Mouse (Mus musculus) lung, embryonic 15.5 days (tissue): ENCODE measurements around the gene Ankrd33. TPM values are rescaled to one million over a fixed set of nuclear protein-coding genes. Genes with fewer than 3 reads are reported as not detected.

ENCODE experiments used
- ATAC-seq: fragments of 200-750 bp; cut with Nextera tagmentation; 2 replicates; pipeline ENCODE4 v1.8.0; 2017; ENCODE audit warnings: moderate number of reproducible peaks, borderline replicate concordance; ENCODE audit not compliant: low FRiP score, low TSS enrichment; ENCODE audit errors: extremely low read depth
- H3K27ac ChIP-seq: fragments of 300-500 bp; sonication (generic); 2 replicates; pipeline ENCODE4 v1.5.1; 2015; ENCODE audit warnings: moderate library complexity, mild to moderate bottlenecking, inconsistent platforms
- H3K27me3 ChIP-seq: fragments of 300-500 bp; sonication (generic); 2 replicates; pipeline ENCODE4 v1.6.1; 2015; ENCODE audit warnings: inconsistent platforms
- H3K36me3 ChIP-seq: fragments of 300-500 bp; sonication (generic); 2 replicates; pipeline ENCODE4 v1.6.1; 2015; ENCODE audit warnings: inconsistent platforms
- H3K4me1 ChIP-seq: fragments of 300-500 bp; sonication (generic); 2 replicates; pipeline ENCODE4 v1.6.1; 2015; ENCODE audit warnings: inconsistent platforms
- H3K4me2 ChIP-seq: fragments of 300-500 bp; sonication (generic); 2 replicates; pipeline ENCODE4 v1.6.1; 2015; ENCODE audit warnings: inconsistent platforms, mild to moderate bottlenecking, moderate library complexity
- H3K4me3 ChIP-seq: fragments of 300-500 bp; sonication (generic); 2 replicates; pipeline ENCODE4 v1.5.1; 2015; ENCODE audit warnings: mild to moderate bottlenecking, inconsistent platforms
- H3K9ac ChIP-seq: fragments of 300-500 bp; sonication (generic); 2 replicates; pipeline ENCODE4 v1.6.1; 2015; ENCODE audit warnings: inconsistent platforms
- H3K9me3 ChIP-seq: fragments of 300-500 bp; sonication (generic); 2 replicates; pipeline ENCODE4 v1.6.1; 2016; ENCODE audit warnings: inconsistent platforms
- WGBS: fragments of 180-500 bp; shearing (Covaris S2); methylation state at CpG from one replicate; pipeline ENCODE4 v1.1.7; 2015; 5-methylcytosine and 5-hydroxymethylcytosine counted together
- polyA plus RNA-seq: library from polyadenylated mRNA; unstranded; fragments of >200 nt; fragmentation: Nextera tagmentation; extraction: Ambion mirVana; gene quantifications from 2 replicates; pipeline ENCODE4 v1.2.1, GENCODE M21; 2015

Gene Ankrd33
- polyA plus RNA-seq, 1 experiment from 2014 or later: not detected

DNA sequence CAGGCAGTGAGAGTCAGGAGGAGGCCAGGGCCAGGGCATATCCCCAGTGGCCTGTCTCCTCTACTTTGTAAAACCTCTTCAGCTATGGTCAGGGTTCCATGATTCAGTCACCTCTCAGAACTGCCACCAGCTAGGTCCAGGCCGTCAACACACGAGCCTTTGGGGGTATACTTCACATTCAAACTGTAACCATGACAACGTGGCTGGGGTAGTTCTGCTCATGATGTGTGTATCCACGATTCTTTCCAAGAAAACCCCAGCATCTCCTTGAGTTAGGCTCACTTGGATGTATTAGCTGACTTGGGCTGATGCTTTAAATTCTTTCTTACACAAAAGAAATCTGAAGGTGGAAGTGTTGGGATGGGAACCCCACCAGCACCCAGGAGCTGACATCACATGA lies 27.3 kb upstream of the Ankrd33 start:
- H3K4me2 ChIP-seq: no peak overlapping the region
- no peaks in the 10 kb centered on the region for H3K27me3 ChIP-seq
- no peak overlapping the region for H3K4me3 ChIP-seq
- H3K4me1 ChIP-seq: peaks cover 6% of the 10 kb centered on the region
- H3K27ac ChIP-seq: no peak overlapping the region
- no peaks in the 10 kb centered on the region for H3K36me3 ChIP-seq
- no peak for ATAC-seq
- H3K9me3 ChIP-seq: no peaks in the 10 kb centered on the region
- no peak overlapping the region for H3K9ac ChIP-seq
- 54% methylated on average over 4 of the region's 4 CpGs for WGBS

DNA sequence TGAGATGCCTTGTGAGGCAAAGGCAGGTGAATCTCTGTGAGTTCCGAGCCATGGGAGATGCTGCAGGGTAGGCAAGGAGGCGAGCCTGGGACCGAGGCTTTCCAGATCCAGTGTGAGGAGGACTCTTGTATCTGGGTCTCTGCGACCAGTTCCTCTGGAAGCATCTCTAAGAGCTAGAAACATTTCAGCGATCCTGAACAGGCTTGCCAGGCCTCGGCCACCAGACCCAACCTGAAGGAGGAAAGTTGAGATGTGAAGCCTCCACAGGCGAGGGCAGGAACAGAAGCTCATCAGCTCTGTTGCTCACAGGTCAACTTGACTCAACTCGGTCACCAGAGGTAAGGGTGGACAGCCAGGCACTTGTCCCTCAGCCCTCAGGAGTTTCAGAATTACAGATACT lies 24.0 kb upstream of the Ankrd33 start:
- no peak overlapping the region for H3K4me3 ChIP-seq
- H3K4me1 ChIP-seq: peaks cover 6% of the 10 kb centered on the region
- no peak overlapping the region for H3K27ac ChIP-seq
- 92% methylated on average over 8 of the region's 8 CpGs for WGBS
- H3K4me2 ChIP-seq: no peak overlapping the region
- H3K9ac ChIP-seq: no peak overlapping the region
- H3K36me3 ChIP-seq: no peaks in the 10 kb centered on the region
- no peaks in the 10 kb centered on the region for H3K9me3 ChIP-seq
- no peak for ATAC-seq
- no peaks in the 10 kb centered on the region for H3K27me3 ChIP-seq

DNA sequence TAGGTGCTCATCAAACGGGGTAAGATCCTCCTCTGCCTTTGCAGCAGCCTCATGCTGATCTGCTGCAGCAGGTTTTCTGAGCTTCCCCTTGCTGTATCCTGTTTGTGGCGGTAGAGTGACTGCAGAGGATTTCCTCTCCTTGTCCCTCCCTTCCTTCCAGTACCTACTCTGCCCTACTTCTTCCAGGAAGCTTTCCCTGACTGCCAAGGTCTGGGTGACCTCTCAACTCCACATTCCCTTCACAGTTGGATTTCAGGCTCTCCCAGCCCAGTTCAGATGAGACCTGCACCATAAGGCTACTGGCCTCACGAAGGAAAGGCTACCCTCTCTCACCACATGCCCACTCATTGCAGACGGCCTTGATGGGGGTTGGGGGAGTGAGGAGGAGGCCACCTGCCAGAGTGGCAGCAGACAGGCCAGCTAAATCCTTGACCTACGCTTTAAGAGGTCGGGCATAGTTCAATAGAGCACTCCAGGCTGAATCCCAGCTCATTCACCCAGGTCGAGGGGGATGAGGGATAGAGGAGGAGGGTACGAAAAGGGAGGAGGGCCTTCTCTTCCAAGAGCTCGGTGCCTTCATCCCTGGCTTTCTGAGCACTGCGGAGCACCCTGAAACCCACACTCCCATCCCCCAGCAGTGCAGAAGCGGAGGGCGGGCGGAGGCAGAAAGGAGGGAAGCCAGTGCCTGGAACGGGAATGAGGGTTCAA lies 23.3 kb upstream of the Ankrd33 start:
- H3K36me3 ChIP-seq: no peaks in the 10 kb centered on the region
- no peaks in the 10 kb centered on the region for H3K9me3 ChIP-seq
- ATAC-seq: no peak
- no peaks in the 10 kb centered on the region for H3K27me3 ChIP-seq
- H3K27ac ChIP-seq: no peak overlapping the region
- no peak overlapping the region for H3K4me2 ChIP-seq
- H3K4me3 ChIP-seq: no peak overlapping the region
- WGBS: 40% methylated on average over 14 of the region's 14 CpGs
- no peak overlapping the region for H3K9ac ChIP-seq
- peaks cover 6% of the 10 kb centered on the region for H3K4me1 ChIP-seq

DNA sequence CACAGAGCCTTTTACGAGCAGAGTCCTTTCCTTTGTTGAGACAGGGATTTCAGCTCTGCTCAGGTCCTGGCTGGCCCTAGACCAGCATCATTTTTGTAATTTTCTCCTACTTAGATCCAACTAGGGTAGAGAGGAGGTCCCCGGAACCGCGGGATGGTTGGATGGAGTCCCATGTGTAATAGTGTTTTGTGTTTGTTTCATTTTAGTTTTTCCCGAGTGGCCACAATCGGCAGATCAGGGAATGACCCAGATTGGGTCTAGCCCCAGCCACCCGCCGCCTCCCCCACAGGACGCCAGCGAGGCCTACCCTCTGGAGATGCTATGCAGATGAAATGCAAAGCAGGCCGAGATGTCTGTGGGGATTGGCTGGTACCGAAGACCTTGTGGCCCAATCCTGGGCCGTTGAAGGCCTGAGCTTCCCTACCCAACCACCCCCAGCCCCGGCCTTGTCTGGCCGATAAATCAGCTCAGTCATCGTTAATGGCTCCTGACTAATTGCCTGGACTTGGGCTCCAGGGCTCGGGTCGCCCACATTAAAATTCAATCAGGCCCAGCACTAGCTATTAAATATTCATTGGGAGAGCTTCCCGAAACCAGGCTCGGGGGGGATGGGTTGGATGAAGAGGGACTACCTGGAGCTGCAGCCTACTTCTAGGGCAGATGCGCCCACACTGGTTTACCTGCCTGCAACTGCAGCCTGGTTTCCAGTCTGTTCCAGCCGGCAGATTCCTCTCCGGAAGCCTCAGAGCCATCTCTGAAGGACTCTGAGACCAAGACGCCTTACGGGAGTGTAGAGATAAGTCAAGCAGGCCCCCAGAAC lies 22.5 kb upstream of the Ankrd33 start:
- WGBS: 38% methylated on average over 25 of the region's 25 CpGs
- Histone ChIP-seq H3K9me3 (no peaks in the 10 kb centered on the region), H3K4me2 (no peak overlapping the region), H3K9ac (no peak overlapping the region), H3K36me3 (no peaks in the 10 kb centered on the region), H3K27me3 (no peaks in the 10 kb centered on the region), H3K4me1 (peaks cover 9% of the 10 kb centered on the region), H3K4me3 (no peak overlapping the region), H3K27ac (no peak overlapping the region)
- ATAC-seq: no peak

DNA sequence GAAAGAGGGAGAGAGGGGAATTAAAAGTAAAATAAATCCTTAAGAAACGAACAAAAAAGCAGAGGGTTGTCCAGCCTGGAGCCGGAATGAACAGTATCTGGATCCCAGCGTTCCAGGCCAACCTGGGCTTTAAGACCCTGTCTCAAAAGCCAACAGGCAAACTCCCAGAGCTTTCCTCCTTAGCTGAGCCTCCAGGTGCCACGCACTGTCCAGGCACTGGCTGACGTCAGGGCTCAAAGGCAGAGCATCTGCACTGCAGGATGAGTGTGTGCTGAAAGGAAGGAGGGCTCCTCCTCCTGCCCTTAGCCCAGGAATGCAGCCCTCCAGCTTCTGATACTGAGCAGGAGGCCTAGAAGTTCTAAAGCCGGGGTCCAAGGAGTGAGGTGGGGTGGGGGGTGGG lies 21.6 kb upstream of the Ankrd33 start:
- Histone ChIP-seq H3K4me1 (peaks cover 14% of the 10 kb centered on the region), H3K4me3 (no peak overlapping the region), H3K4me2 (no peak overlapping the region), H3K27me3 (0 out of 2 replicates have a peak, but pooled peaks cover 1% of the 10 kb centered on the region), H3K9me3 (no peaks in the 10 kb centered on the region), H3K9ac (no peak overlapping the region), H3K27ac (no peak overlapping the region), H3K36me3 (no peaks in the 10 kb centered on the region)
- 59% methylated on average over 6 of the region's 6 CpGs for WGBS
- ATAC-seq: no peak

DNA sequence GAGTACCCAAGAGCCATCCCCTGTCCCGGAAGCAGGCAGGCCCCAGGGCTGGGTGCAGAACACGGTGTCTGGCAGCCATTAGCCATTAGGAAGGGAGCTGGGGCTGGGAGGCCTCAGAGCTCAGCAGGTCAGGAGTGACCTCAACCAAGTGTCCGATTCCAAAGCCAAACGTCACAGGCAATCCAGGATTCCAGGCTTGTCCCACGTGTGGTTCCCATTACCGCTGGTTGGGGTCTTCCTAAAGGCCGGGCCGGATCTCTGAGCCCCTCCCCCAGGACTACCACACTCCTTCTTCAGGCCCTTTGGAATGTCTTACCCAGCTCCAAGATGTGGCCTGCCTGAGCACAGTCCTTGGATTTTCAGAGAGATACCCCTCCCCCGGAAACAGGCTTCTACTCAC lies 20.6 kb upstream of the Ankrd33 start:
- no peak overlapping the region for H3K4me2 ChIP-seq
- H3K9me3 ChIP-seq: no peaks in the 10 kb centered on the region
- H3K4me3 ChIP-seq: no peak overlapping the region
- ATAC-seq: no peak
- H3K27ac ChIP-seq: no peak overlapping the region
- H3K36me3 ChIP-seq: no peaks in the 10 kb centered on the region
- peaks cover 14% of the 10 kb centered on the region for H3K4me1 ChIP-seq
- H3K9ac ChIP-seq: no peak overlapping the region
- 0 out of 2 replicates have a peak, but pooled peaks cover 7% of the 10 kb centered on the region for H3K27me3 ChIP-seq
- WGBS: 59% methylated on average over 9 of the region's 9 CpGs

DNA sequence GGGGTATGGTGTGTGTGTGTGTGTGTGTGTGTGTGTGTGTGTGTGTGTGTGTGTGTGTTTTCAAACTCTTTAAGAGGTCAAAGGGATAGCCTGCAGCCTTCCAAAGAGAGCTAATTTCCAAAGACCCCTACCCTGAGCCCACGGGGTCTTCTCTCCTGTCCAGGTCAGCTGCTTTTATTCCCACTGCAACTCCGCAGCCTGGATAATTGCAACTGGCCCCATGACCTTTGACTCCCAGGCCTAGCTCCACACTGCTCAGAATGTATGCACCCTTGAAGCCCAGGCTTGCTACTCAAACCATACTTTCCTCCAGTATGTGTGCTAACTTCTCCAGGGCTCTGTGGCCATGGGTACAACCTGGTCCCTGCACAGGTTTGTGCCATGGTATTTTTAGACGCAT lies 20.2 kb upstream of the Ankrd33 start:
- Histone ChIP-seq H3K9me3 (no peaks in the 10 kb centered on the region), H3K27me3 (0 out of 2 replicates have a peak, but pooled peaks cover 7% of the 10 kb centered on the region), H3K36me3 (no peaks in the 10 kb centered on the region), H3K4me3 (no peak overlapping the region), H3K4me1 (peaks cover 14% of the 10 kb centered on the region), H3K27ac (no peak overlapping the region), H3K4me2 (no peak overlapping the region), H3K9ac (no peak overlapping the region)
- ATAC-seq: no peak
- 68% methylated on average over 3 of the region's 3 CpGs for WGBS

DNA sequence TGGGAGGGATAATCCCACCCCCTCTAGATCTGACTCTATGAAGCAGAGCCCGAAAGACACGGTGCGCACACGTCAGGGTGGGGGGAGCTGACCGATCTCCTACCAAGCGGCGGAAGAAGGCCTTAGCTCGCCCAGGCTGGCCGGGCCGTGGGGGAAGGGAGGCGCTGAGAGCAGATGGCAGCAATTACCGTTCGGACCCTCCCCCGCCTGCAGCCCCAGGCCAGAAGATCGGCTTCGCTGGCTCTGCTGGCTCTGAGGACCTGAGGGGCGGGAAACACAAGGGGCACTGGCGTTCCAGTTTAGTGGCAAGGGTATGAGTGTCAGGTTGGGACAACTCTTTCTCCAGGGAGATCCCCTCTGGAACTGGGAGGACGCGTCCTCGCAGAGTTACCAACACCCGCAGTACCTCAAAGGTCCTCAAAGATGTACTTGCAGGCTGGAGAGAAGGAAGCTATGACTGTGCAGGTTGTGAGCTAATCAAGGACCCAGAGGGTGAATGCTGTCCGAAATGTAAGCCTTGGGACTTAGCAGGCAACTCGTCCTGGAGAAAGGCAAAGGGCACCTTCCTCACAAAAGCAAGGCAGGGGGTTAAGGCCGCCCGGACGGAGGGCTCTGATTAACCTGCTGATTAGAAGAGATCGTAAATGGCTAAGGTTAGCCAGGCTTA lies 17.4 kb upstream of the Ankrd33 start:
- Histone ChIP-seq H3K9me3 (no peaks in the 10 kb centered on the region), H3K4me3 (no peak overlapping the region), H3K27me3 (0 out of 2 replicates have a peak, but pooled peaks cover 7% of the 10 kb centered on the region), H3K27ac (no peak overlapping the region), H3K4me1 (peaks cover 8% of the 10 kb centered on the region), H3K9ac (0 out of 2 replicates have a peak overlapping the region, but pooled peaks have one; percentile 4), H3K4me2 (peak overlapping the region; percentile 58), H3K36me3 (no peaks in the 10 kb centered on the region)
- no peak for ATAC-seq
- 13% methylated on average over 28 of the region's 28 CpGs for WGBS

DNA sequence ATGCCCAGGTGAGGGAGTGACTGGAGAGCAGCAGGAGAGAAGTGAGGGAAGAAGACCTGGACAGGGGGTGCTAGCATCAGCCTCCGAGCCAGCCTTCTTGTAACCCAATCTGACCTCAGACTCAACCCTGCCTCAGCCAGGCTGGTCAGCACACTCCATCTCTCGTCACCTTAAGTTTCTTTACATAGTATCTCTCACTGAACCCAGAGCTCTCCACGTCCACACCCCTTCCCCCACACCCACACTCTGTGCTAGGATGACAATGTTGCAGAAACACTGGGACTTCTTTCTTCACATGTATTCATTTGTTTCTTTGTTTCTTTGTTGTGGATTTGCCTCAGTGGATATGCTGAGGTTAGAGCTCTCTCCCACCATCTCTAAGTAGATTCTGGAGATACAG lies 14.6 kb upstream of the Ankrd33 start:
- Histone ChIP-seq H3K4me2 (no peak overlapping the region), H3K27ac (no peak overlapping the region), H3K27me3 (0 out of 2 replicates have a peak, but pooled peaks cover 7% of the 10 kb centered on the region), H3K36me3 (no peaks in the 10 kb centered on the region), H3K9ac (no peak overlapping the region), H3K4me3 (no peak overlapping the region), H3K9me3 (no peaks in the 10 kb centered on the region), H3K4me1 (peaks cover 11% of the 10 kb centered on the region)
- 58% methylated on average over 3 of the region's 3 CpGs for WGBS
- ATAC-seq: no peak

DNA sequence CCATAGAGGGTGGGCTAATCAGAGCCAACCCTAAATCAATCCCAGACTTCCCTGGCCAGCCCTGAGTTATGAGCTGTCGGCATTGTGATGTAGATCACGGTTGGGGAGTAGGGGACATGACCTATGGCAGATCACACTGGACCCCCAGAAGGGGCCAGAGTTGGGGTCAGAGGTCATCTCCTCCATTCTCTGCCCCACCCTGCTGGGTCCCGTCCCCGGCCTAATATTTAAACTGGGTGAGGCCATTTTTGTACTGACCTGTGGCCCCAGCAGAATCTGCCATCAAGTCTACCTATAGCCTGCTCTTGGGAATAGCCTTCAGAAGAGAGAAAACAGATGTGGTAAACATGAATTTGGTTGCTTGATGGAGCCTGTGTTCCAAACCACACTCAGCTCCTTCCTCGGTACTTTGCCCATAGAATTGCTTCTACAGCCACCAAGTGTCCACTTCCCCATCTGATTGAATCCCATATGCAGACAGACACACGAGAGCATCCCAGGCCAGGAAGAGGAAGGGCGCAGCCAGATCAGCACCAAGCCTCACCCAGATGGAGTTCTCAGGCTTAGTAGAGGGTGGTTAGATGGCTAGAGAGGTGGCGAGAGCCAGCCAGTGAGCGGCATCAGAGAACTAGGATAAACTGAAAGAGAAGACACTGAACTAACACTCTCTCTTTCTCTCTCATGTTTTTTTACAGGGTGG lies 11.8 kb upstream of the Ankrd33 start:
- H3K9me3 ChIP-seq: no peaks in the 10 kb centered on the region
- no peak for ATAC-seq

DNA sequence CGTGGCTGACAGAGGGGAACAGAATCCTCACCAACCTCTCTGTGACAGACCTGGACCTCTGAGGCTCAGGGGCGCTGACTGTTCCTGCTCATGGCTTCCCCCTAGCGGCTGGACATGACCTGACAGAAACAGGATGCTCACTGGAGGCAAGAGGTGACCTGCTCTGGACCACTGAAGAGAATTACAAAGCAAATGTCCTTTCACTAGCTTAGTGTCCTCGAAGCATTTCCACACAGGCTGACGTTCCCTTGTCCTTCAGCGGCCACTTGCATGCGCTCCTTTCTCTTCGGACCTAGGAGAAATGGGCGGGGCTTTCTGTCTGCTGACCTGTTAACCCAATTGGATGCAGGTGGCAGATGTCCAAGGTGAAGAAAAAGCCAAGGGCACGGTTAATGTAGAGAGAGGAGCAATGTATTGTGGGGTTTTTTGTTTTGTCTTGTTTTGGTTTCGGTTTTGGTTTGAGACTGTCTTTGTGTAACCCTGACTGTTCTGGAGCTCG lies 10.0 kb upstream of the Ankrd33 start:
- 0 out of 2 replicates have a peak, but pooled peaks have one; percentile 57 for ATAC-seq
- Histone ChIP-seq H3K9ac (no peak overlapping the region), H3K36me3 (no peaks in the 10 kb centered on the region), H3K4me2 (peak overlapping the region; percentile 43), H3K9me3 (no peaks in the 10 kb centered on the region), H3K27ac (no peak overlapping the region), H3K4me1 (0 out of 2 replicates have a peak, but pooled peaks cover 3% of the 10 kb centered on the region), H3K4me3 (0 out of 2 replicates have a peak overlapping the region, but pooled peaks have one; percentile 8), H3K27me3 (no peaks in the 10 kb centered on the region)
- 16% methylated on average over 12 of the region's 12 CpGs for WGBS

More for the DNA sequence above, 11.8 kb upstream of the Ankrd33 start:
- H3K36me3 ChIP-seq: no peaks in the 10 kb centered on the region
- no peak overlapping the region for H3K27ac ChIP-seq
- 82% methylated on average over 9 of the region's 9 CpGs for WGBS
- no peak overlapping the region for H3K4me3 ChIP-seq
- 0 out of 2 replicates have a peak, but pooled peaks cover 3% of the 10 kb centered on the region for H3K4me1 ChIP-seq
- no peak overlapping the region for H3K9ac ChIP-seq
- H3K4me2 ChIP-seq: no peak overlapping the region
- 0 out of 2 replicates have a peak, but pooled peaks cover 7% of the 10 kb centered on the region for H3K27me3 ChIP-seq
